Mouse (Mus musculus): ENCODE measurements around the gene Rps27.

Gene Rps27

DNA sequence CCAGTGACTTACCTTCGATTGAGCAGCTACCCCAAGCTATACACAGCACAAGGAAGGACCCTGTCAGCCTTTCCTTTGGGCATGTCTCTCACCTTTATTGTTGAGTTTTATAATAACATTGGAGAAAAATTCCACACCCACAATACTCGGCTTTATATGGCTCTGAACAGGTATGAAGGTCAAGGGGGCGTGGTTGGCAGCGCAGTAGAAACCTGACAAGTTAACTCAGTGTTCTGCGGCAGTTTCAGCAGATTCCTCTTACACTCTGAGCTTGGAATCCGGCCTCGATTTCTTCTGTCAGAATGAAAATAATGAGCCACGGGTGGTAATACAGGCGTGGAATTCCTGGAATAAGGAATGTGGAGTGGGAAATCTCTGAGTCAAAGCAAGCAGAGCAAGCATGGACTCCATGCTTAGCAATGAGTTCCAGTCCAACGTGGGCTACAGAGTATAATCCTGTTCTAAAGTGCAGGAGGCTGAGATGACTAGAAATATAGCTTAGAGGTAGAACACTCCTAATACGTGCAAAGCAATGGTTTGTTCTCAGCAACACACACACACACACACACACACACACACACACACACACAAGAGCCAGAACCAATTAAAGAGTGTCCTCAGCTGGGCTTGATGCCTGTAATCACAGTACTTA lies 22.5 kb downstream of the Rps27 start:
- no peak for DNase-seq (ENCODE audit: extremely low read depth, low read depth)

DNA sequence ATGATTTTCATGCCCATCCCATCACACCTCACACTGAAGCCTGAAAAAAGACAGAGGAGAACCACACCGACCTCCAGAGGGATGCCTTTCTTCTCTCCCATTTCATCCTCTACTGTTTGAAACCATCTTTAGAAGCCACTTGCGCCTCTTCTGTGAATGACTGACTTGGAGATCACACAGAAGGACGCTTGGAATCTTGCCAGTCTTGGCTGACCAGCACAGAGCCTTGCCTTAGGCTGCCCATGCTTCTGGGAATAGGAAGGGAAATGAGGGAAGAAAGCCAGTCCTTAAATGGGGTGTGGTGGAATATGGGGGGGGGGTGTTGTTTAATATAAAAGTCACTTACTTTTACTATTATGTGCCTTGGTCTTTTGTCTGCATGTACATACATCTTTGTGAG lies 29.9 kb downstream of the Rps27 start:
- DNase-seq (ENCODE audit: extremely low read depth, low read depth) = no peak

DNA sequence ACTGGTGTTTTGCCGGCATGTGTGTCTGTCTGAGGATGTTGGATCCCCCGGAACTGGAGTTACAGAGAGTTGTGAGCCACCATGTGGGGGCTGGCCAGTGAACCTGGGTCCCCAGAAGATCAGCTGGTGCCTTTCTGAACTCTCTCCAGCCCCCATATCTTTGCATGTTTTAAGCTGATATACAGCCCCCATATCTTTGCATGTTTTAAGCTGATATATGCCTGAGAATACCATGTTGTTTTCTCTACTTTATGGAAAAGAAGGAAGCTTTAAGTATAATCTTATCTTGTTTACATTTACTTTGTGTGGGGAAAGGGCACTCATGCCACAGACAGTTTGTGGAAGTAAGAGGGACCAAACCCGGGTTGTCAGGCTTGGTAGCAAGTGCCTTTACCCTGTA lies 33.9 kb downstream of the Rps27 start:
- DNase-seq (ENCODE audit: extremely low read depth, low read depth) = no peak

Measured in MEL-GATA-1-ER (cell line).